Mouse (Mus musculus) splenic B cell, adult 2 months (primary cell): Measurements from ENCODE around the gene Tmem238.
"Not testable (repeated sequence)": the region's sequence is repeated elsewhere in the genome, so short reads cannot be mapped to it uniquely, and the experiment has no call there.

ENCODE experiments used
- DNase-seq: peaks from one replicate; pipeline ENCODE4 v3.0.0-alpha.2; 2011; ENCODE audit warnings: low read depth, low spot score
- H3K27me3 ChIP-seq: 2 replicates; pipeline ENCODE4 v1.6.1; 2012; ENCODE audit warnings: mild to moderate bottlenecking, low read length, moderate library complexity, mixed read lengths; ENCODE audit not compliant: control insufficient read depth, poor library complexity, insufficient read depth, severe bottlenecking
- H3K36me3 ChIP-seq: 2 replicates; pipeline ENCODE4 v1.6.1; 2012; ENCODE audit warnings: mild to moderate bottlenecking, low read length, moderate library complexity, mixed read lengths; ENCODE audit not compliant: control insufficient read depth, poor library complexity, insufficient read depth, severe bottlenecking

Gene Tmem238

DNA sequence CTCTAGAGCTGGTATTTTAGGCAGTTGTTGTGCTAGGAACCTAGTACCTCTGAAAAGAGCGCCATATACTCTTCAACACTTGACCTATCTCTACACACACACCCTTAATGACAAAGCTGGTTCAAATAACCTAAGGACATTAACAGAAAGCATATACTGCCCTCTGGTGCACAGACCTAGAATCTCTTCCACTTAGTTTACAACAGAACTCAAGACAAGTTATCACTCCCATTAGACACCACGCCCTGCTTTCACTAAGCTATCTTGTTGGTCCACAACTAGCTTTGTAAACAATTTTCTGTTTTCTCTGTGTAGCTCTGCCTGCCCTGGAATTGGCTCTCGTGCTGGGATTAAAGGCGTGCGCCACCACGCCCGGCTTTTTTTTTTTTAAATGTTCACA lies 17.3 kb upstream of the Tmem238 start:
- no peaks in the 10 kb centered on the region for H3K27me3 ChIP-seq
- peak; percentile 80 for DNase-seq
- H3K36me3 ChIP-seq: peaks cover 13% of the 10 kb centered on the region

DNA sequence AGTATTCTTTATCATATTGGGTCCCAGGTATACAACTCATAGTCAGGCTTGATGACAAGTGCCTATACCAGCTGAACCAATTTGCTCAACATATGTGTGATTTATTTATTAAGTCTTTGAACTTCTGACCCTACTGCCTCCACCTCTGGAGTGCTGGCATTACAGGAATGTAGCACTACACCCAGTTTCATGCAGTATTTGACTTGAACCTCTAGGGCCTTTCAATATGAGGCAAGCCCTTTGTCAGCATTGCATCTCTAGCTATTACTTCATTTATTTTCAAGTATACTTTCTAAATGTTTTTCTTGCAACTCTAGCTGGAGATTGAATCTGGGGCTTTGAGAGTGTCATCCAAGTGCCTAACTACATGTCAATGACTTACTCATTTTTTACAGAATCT lies 12.8 kb upstream of the Tmem238 start:
- DNase-seq: no peak
- Histone ChIP-seq H3K36me3 (peaks cover 4% of the 10 kb centered on the region), H3K27me3 (no peaks in the 10 kb centered on the region)

DNA sequence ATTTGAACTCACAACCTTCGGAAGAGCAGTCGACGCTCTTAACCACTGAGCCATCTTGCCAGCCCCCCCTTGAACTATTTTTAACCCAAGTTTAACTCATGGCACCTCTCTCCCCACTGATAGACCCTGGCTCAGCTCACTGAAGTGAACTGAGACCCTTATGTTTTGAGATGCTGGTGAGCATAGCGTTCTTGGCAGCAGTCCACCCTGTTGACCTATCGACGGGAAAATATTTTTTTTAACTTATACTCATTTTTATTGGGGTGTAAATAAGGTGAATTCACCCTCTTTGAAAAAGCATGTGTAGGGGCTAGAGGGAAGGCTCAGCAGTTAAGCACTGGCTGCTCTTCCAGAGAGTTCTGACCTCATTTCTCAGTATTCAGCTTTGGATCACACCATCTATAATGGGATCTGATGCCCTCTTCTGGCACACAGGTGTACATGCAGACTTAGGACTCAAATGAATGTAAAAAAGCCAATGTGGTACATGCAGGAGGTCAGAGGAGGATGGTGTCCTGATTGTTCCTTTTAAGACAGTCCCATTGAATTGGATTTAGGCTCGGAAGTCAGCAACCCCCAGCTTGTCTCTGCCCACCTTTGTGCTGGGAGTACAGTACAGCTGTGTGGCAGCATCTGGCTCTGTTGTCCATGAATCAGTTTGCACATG lies 6.4 kb upstream of the Tmem238 start:
- Histone ChIP-seq H3K36me3 (peaks cover 5% of the 10 kb centered on the region), H3K27me3 (no peaks in the 10 kb centered on the region)
- DNase-seq: peak; percentile 64

DNA sequence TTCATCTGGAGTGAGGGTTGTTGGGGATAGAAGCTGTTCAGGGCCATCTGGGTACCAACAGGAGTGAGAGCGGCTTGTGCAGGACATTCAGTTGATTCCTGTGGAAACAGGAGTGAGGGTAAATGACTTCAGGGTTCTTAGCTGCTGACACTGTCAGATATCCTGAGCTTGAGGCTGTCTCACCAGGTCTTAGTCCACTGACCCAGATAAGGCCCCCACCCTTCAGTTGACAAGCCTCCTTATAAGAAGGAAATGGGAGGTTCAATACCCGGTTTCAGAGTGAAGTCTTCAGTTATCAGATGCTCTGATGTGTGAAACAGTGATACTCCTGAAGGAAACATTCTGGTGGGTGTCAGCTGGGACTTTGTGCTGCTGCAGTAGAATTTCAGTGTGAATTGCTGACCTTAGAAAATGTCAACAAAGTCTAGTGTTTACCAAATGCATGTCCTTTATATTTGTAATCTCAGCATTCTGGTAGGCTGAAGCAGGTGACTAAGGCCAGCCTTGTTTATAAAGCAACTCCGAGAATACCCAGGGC lies 5.2 kb upstream of the Tmem238 start:
- no peak for DNase-seq
- no peaks in the 10 kb centered on the region for H3K27me3 ChIP-seq
- peaks cover 5% of the 10 kb centered on the region for H3K36me3 ChIP-seq

DNA sequence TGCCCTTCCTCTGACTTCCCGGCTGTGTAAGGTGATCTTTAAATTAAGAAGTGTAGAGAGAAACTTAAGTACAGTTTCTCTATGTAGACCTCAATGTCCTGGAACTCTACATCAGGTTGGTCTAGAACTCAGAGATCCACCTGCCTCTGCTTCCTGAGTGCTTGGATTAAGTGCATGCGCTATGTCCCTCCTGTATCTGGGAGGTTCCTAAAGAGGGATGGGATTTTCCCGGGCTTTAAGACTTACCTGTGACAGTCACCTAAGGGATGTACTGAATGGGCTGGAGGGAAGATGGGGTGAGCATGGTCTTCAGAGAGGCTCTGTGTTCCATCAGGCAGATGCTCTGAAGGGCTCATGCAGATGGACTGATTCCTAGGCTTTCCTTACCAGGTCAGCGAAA lies 4.2 kb upstream of the Tmem238 start:
- H3K36me3 ChIP-seq: peaks cover 5% of the 10 kb centered on the region
- no peak for DNase-seq
- H3K27me3 ChIP-seq: no peaks in the 10 kb centered on the region

DNA sequence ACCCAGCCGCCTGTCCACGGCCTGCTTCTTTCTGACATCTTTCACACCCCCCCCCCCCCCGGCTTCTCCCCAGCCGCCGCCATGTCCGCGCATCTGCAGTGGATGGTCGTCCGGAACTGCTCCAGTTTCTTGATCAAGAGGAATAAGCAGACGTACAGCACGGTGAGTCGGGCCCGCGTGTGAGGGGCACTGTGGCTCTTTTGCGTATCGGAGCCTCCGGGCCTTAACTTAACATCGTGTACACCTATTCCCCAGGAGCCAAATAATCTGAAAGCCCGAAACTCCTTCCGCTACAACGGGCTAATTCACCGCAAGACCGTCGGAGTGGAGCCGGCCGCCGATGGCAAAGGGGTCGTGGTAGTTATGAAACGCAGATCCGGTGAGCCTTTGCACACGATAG lies 3.8 kb upstream of the Tmem238 start:
- DNase-seq: not testable (repeated sequence)

DNA sequence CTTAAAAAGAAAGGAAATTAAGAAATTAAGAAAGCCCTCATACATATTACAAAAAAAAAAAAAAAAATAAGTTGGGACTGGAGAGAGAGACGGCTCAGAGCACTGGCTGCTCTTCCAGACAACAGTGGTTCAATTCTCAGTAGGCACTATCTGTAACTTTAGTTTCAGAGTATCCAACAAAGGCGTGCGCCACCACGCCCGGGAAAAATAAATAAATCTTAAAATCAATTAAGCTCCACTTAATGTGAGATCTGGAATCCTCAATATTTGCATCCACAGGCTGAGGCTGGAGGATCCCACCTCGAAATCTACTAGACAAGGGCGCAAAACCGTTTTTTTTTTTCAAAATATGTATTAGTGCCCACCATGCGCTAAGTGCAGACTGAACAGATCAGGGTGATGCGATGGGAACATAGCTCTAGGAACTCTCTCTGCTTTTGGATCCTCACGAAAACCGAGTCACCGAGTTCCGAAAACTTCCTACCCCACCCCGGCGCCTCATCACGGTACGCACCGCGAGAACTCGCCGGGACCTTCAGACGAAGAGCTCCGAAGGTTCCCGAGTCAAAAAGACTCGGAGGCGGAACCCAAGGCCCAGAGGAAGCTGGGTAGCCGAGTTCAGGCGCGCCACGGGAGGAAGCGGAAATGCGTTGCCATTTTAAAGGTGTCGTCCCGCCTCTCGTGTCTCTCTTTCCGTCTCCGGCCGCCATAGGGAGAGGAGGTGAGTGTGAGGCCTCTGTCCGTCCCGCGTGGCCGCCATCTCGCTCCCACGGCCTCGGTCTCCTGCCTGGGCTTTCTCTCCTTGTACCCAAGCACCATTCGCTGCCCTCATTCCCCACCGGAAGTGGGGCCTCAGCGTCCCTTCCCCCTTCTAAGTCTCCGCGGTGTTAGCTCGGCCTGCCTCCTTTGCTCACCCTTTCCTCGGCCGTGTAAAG lies 3.1 kb upstream of the Tmem238 start, which contains the start of gene Rpl28:
Gene Rpl28 (plus strand): TSS at position 597 of the 935 bp plus-strand sequence.
- no peaks in the 10 kb centered on the region for H3K27me3 ChIP-seq
- DNase-seq: peak; percentile 97
- H3K36me3 ChIP-seq: peaks cover 5% of the 10 kb centered on the region

More for the DNA sequence above, 3.8 kb upstream of the Tmem238 start:
- H3K27me3 ChIP-seq, H3K36me3 ChIP-seq: not testable (repeated sequence)

DNA sequence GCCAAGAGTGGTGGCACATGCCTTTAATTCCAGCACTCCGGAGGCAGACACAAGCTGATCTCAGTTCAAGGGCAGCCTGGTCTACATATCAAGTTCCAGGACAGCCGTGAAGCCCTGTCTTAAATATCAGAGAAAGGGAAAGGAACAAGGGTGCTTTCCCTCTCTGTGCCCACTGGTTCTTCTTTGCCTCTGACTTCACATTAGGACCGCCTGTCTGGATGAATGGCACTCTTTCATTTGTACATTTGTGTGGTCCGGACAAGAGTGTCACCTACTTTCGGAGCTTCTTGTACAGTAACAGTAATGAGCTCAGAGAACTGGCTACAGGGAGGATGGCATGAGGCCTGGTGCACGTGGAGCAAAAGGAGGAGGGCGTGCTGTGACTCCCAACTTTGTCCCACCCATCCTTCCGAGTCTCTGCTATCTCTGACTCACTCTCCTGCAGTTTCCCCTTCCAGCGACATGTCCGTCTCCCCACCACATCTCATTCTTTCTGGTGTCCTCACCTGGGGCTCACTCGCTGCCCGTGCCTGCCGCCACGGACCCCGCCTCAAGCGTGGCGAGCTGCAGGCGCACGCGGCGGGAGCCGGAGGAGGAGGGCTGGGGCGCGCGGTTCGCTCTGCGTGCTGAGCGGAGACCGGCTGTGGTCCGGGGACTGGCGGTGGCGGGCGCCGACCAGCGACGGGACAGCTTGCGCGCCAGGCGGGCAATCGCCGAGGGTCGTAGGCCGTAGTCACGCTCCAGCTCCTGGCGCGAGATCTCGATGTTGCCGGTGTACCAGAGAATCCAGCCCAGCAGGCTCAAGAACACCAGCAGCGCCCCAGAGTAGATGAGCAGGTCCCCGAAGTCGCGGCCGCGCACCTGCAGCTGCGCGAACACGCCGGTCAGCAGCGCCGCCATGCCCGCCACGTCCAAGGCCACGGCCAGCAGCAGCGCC lies 689 bp downstream of the Tmem238 start:
- peak; percentile 55 for DNase-seq
- H3K36me3 ChIP-seq: no peaks in the 10 kb centered on the region

DNA sequence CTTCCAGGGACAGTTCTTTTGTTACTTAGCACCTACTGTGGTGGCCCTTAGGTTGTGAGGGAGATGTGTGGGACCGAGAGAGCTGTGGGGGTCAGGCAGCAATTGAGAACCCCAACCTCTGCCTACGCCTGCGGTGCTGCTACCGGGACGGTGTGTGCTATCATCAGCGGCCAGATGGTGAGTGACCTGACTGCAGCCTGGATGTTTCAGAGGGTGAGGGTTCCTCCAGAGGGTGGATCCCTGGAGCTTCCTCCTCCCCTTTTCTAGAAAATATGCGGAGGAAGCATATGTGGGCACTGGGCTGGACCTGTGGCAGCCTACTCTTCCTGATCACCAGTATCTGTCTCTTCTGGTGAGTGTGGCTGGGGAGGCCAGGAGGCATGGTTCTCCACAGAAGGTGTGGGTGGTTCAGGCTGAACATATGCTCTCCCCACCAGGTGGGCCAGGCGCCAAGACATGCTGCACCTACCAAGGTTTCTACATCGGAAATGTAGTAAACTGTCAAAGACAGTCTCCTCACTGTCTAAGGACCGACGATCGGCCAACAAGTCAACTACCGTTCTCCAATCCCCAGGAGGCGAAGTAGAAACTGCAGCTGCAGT lies 5.7 kb downstream of the Tmem238 start:
- H3K36me3 ChIP-seq: no peaks in the 10 kb centered on the region
- no peak for DNase-seq
- no peaks in the 10 kb centered on the region for H3K27me3 ChIP-seq

More for the DNA sequence above, 689 bp downstream of the Tmem238 start:
- no peaks in the 10 kb centered on the region for H3K27me3 ChIP-seq

DNA sequence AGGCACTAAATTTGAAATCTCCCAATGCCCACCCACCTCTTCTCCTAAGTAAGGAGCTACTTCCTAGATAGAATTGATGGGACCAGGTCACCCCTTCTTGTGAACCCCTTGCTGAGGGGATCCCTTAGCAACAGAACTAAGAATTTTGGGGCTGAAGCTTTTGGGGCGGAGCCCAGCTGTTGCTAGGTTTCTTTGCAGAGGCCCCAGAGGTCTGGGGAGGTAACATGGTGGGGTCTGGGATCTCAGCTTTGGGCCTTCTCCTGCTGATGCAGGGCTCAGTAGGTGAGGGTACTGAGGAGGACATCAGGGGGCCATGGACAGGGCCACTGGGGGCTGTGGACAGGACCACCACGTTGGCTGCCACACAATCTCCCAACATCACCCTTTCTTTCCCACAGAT lies 6.7 kb downstream of the Tmem238 start, which contains the start of the genes Il11 and Tmem190:
Gene Il11 (minus strand): TSS at position 101 of the 400 bp plus-strand sequence.
Gene Tmem190 (plus strand): TSS at position 179 of the 400 bp plus-strand sequence.
- no peak for DNase-seq
- Histone ChIP-seq H3K27me3 (no peaks in the 10 kb centered on the region), H3K36me3 (no peaks in the 10 kb centered on the region)

DNA sequence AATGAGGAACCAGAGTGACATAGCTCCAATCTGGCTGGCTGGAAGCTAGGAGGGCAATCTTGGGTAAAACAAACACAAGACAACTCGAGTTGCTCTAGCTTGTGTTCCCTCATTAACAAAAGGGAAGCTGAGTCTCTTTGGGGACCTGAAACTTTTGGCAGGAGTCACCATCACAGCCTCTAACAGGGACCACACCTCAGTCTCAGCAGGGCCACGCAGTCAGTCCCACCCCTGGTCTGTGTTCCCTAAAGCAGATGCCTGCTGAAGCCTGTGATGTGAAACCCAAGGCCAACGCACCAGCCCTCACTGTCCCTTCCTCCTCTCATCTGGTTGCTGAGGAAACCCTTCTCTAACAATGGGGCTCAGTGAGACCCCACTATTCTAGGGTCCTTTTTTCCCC lies 7.3 kb downstream of the Tmem238 start:
- no peak for DNase-seq
- Histone ChIP-seq H3K27me3 (no peaks in the 10 kb centered on the region), H3K36me3 (no peaks in the 10 kb centered on the region)

DNA sequence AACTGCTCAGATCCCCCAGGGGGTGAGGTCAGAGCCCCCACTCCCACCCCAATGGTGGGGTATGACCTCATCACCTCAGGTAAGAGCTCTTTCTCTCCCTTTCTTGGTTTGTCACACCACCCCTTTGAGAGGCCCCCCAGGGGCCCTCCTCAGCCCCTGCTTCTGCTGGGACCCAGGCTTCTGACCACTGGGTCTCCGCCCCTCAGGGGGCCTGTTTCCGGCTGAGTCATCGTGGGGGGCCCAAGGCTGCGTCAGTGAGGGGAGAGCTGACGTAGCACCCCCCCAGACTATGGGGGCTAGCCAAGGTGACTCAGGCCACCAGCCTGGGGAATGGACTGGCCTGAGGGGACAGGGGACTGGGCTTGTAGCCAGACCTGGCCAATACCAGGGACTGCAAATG lies 9.5 kb downstream of the Tmem238 start:
- no peak for DNase-seq
- Histone ChIP-seq H3K27me3 (no peaks in the 10 kb centered on the region; the same call in 1 of the 2 replicates), H3K36me3 (no peaks in the 10 kb centered on the region)

DNA sequence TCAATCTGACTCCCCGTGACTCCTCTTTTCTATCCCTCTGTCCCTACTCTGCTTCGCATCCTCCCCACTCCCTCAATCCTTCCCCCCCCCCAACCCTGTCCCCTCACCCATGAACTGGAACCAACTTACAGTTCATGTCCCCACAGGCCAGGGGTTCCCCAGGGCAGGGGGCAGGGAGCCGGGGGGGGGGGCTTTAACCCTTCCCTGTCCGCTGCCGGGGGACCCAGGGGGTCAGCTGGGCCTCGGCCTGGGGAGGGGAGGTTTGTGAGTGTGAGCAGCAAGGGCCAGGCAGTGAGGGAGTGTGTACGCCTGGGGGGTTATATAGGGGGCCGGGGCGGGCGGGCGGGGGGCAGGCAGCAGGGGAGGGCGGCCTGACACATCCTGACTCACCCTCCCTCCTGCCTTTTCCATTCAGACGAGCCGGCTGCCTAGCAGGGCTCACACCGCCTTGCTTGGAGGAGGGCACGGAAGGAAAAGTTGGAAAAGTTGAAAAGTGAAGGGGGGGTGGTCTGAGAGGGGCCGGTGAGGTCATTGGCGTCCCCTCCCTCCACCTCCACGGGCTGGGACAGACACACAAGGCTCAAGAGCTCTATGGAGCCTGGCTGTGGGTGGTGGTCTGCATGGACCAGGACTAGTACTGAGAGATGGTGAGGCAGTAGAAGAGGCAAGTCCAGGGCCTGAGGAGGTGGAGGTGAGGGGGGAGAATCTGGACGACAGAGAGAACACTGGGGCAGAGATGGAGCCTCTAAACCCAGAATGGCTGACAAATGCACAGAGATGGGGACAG lies 11.4 kb downstream of the Tmem238 start:
- no peak for DNase-seq
- H3K36me3 ChIP-seq: no peaks in the 10 kb centered on the region
- no peaks in the 10 kb centered on the region; the same call in 1 of the 2 replicates for H3K27me3 ChIP-seq
